Mouse (Mus musculus) urinary bladder, postnatal 36 days (tissue): ENCODE results near the gene Cyp26b1.
"Not testable (repeated sequence)": the region's sequence is repeated elsewhere in the genome, so short reads cannot be mapped to it uniquely, and the experiment has no call there.

Experiments used
- DNase-seq, 2 experiments: peaks; one replicate each; pipeline ENCODE4 v3.0.0; 2022; ENCODE audit warnings: low spot score in 2 of 2, mixed read lengths in 1 of 2

Gene Cyp26b1

GRCm38 (mm10) chr6:84593693-84594092, at the start of gene Cyp26b1:
Gene Cyp26b1 (minus strand): TSS chr6:84593908.
- DNase-seq, result no peak

DNA sequence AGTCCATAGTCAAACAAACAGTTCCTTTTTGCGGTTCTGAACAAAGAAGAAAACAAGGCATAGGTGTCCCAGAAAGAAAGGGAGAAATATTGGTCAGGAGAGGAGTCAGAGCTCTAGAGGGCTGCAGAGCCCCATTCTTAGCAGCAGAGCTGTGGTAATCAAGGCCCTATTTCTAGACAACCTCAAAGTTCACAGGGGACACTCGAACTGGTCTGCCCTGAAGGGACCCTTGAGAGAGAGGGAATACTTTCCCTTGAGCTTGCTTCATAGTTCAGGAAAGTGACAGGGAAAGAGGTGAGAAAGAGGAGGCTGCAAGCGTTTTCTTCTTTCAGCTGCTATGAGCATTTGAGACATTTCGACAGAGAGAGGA, 47.3 kb upstream of the Cyp26b1 start:
- no peak for DNase-seq

DNA sequence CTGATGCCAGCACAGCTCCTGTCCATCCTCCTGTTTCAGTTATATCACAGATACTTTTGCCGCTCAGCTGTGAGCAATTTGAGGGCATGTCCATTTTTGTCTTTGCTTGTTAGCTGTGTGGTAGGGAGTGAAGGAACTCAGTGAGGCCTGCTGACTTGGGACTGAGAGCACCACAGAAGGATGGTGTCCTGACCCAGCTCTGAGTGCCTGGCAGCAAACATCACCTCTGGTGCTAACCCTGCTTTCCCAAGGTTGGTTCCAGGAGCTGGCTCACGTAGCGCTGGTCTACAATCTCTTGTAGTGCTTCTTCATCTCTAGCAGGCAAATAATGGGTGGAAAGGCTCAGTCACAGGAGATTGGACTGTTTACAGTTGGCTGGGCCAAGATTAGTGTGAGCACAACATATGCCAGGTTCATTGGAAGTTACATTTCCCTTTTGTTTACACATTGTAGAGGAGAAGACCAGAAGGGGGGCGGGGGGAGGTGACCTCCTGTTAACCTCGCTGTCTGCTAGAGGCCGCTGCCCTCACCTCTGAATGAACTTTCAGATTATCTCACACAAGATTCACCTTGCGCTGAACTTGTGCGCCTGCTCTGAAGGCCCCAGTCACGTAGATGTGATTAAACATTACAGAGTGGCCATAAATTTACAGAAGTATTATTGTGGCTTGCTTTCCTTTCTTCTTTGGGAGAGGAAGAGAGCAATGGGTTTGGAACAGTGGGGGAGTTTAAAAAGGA, 46.8 kb upstream of the Cyp26b1 start:
- DNase-seq, result peak; percentile 4 to 27

DNA sequence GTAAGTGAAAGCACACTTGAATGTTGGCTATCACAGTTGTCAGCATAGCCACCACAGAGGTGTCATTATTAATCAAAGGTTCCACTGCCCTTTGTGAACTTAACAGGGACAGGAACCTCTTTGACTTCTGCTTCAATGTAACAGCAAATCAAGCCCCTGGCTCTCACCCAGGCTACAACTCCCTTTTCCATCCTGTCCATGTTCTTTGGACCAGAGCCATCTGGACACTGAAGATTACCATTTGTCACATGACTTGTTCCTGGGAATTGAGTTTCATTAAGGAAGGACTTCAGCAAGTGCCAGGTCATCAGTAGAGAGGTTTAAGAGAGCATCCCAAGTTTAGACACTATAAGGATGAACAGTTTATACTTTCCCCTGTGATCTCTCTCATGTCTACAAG, 44.5 kb upstream of the Cyp26b1 start:
- peak in 1 of 2 experiments; percentile 20 for DNase-seq

DNA sequence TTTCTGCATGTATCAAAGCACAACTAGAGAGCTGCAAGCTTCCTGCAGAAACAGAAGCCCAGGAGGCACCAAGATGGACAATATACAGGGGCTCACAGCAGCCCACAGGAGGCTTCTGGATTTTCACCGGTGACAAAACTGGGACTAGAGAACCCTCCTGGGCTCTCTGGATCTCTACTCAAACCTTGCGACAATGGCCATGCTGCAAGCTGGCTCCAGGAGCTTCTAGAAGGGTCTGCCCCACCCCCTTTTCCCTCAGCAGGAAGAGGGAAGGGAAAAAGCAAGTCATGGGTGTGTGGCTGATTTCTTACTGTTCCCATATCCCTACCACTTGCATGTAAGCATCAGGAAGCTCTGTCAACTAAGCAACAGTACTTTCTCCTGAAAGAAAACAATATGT, 37.9 kb upstream of the Cyp26b1 start:
- no peak for DNase-seq

DNA sequence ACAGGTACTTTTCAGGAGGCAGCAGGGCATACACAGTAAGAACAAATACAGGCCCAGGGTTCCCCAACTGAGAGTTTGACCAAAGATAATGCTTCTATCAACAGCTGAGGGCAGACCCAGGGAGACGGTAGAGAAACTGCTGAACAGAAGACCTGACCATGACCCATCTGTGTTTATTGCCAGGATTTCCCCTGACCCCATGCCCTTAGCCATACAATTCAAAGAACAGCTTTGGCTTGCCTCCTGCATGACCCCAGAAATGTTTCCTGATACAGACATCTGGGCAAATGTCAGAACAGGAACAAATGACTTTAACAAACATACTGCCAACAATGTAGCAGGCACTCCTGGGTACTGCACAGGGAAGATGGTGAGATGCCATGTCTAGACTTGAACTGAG, 36.6 kb upstream of the Cyp26b1 start:
- DNase-seq, result no peak

- no peak for DNase-seq
Observed at GRCm38 (mm10) chr6:84628831-84629230, 35.1 kb upstream of the Cyp26b1 start.

GRCm38 (mm10) chr6:84626398-84626797, 32.7 kb upstream of the Cyp26b1 start:
- no peak for DNase-seq

GRCm38 (mm10) chr6:84619166-84619565, 25.5 kb upstream of the Cyp26b1 start:
- DNase-seq, result no peak

GRCm38 (mm10) chr6:84617051-84617450, 23.3 kb upstream of the Cyp26b1 start:
- no peak for DNase-seq

- no peak for DNase-seq
Observed at GRCm38 (mm10) chr6:84616586-84616985, 22.9 kb upstream of the Cyp26b1 start.

DNA sequence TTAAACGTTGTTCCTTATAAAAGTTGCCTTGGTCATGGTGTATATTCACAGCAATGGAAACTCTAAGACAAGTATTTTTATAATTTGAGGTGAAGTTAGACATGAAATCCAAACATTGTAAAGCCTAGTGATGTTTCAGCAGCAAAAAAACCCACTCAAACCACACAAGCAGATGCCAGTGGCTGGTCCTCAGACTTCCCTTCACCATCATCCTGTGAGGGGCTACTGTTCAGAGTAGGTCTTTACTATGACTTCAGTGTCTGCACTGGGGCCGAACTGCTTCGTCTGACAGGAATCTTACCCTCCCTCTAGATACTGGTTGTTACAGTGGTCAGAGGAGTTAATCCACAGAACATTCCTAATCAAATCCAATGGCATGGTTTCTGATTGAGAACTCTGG, 19.9 kb upstream of the Cyp26b1 start:
- no peak for DNase-seq

DNA sequence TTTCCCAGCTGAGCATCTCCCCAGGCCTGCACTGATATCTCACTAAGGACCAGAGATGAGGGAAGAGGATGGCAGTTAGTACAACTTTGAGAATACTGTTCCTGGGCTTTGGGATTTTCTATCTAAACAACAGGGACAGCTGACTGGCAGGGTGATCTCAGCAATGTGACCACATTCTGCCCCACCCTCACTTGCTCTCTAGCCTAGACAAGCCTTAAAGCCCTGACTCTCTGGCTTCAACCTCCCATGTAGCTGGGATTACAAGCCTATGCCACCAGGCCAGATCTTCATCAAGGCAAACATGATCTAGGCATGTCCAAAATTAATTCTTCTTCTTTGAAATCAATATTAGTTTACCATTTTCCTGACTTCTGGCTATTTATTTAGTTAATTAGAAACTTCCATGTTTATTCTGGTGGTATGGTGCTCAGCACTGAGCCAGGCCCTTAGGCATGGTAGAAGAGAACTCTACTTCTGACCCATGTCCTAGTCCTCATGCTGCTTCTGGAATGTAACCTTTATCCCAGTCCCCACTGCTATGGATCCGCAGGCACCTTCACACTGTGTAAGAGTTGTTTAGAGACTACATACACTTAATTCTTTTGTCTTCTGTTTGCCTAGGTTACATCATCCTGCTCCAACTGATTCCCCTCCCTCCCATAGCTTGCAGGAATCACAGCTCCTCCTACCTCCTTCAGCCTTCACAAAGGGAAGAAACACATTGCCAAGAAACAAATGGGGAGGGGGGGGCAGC, 7.6 kb upstream of the Cyp26b1 start:
- DNase-seq, result no peak

- DNase-seq, result not testable (repeated sequence)
Observed at GRCm38 (mm10) chr6:84599296-84599695, 5.6 kb upstream of the Cyp26b1 start.

GRCm38 (mm10) chr6:84598725-84599124, 5.0 kb upstream of the Cyp26b1 start:
- no peak for DNase-seq

- DNase-seq, result no peak
Observed at GRCm38 (mm10) chr6:84594626-84595025, 918 bp upstream of the Cyp26b1 start.

GRCm38 (mm10) chr6:84590961-84591745, 2.6 kb downstream of the Cyp26b1 start:
- no peak for DNase-seq

DNA sequence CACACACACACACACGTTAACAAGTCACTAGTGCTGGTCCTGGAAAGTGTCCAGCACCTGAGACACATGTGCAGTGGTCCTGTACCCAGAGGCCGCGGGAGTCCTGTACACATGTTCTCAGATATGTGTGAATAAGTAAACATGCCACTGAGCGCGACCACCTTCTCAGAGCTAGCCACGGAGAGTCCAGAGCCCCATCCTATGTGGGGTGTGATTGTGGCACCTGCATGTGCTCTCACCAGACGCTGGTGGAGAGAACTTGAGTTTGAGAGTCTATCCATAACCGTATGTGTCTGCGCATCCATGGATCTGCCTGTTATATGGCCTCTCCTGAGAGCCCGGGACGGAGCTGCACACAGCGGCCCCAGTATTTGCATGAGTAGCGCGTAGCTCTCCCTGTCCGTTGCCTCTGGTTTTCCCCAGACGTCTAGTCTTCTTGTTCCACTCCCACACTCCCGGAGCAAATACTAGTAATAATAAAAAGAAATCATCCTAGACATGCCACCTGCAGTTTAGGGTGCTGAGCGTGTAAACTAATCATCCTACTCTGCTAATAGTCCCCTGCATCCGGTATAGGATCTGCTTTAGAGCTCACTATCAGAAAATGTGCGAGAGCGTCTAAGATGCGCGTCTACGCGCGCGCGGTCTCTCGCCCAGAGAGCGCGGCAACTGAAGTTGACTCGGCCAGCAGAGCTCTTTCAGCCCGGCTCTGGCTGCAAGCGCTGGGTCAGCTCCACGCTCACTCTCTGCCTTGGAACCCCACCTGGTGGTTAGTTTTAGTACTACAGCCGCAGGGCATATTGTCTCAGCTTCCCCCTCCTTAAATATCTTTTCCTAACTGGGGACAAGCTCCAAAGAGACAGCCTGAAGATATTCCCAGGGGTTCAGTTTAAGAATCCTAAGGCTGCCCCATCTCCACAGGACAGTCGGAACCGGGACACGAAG, 3.7 kb downstream of the Cyp26b1 start:
- peak; percentile 76 to 86 for DNase-seq

DNA sequence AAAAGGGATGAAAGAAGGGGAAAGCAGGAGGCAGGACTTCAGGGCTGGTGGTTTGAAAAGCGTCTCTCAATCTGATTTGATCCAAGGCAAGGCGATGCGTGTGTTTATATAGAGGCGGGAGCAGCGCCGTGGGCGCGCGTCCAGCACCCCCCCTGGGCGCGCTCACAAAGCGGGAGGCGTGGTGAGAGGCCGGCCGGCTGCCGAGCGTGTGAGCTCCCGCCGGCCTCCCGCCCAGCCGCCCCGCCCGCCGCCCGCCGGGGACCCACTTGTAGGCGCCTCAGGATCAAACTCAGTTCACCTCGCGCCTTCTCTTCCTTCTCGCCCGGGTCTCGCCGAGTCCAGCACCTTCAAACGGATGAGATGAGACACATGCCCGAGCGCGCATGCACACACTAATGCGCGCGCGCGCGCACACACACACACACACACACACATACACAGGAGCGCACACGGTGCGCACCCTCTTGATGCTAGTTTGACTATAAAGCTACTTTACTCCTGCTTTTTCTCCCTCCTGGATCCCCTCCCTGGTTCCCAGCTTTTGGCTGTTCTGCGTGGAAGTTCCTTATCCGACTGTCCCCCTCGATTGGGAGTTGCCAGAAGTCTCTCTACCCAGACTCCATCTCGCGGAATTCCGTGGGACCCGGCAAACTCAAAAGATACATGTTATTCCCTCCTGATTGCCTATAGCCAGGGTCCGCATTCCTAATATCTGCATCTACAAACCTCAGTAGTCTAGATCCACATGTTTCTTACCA, 4.6 kb downstream of the Cyp26b1 start:
- peak in 1 of 2 experiments; percentile 33 for DNase-seq

GRCm38 (mm10) chr6:84588221-84588894, 5.3 kb downstream of the Cyp26b1 start:
- DNase-seq, result no peak
